Mouse (Mus musculus): ENCODE data around the gene Cd22. TPM values are rescaled to one million over a fixed set of nuclear protein-coding genes. Genes with fewer than 3 reads are reported as not detected.
A peak's percentile ranks its signal among the peaks of the same experiment; 100 is the strongest.

The Cd22 gene
- polyA plus RNA-seq, 1 experiment from 2014 or later, result not detected

DNA sequence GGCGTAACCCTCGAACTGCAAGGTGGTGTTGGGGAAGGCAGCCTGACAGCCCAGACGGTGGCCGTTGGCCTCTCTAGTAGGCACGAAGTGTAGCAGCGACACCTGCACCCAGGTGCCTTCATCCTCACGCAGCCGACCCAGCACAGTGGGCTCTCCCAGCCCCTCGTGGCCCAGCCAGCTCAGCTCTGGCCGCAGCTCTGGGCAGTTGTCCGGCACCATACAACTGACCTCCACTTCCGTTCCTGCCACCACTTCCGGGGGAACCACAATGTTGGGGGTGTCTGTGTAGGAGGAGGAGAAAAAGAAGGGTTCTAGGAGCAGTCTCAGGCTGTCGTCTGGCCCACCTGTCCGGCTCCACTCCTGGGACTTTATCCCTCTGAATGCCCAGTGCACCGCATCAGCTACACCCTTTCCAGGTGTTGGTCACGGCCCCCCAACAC is 28.9 kb upstream of the Cd22 start:
- Histone ChIP-seq H3K27me3 (ENCODE audit: control insufficient read depth, insufficient read depth, low read length) (no peaks in the 10 kb centered on the region; the same call in 1 of the 2 replicates), H3K4me3 (ENCODE audit: low read depth, low read length) (no peak overlapping the region; the same call in 1 of the 2 replicates), H3K4me1 (replicated peaks; ENCODE audit: control insufficient read depth, insufficient read depth, low read length) (no peaks in the 10 kb centered on the region; the same call in 1 of the 2 replicates), H3K4me2 (replicated peaks; ENCODE audit: low read depth, low read length) (peak overlapping the region; percentile 58), H3K27ac (ENCODE audit: low read depth, low read length) (no peak overlapping the region), H3K9ac (ENCODE audit: low read depth, low read length) (no peak overlapping the region), H3K36me3 (ENCODE audit: control insufficient read depth, insufficient read depth, low read length) (no peaks in the 10 kb centered on the region), H3K9me3 (ENCODE audit: control insufficient read depth, low read length) (no peaks in the 10 kb centered on the region)
- DNase-seq (ENCODE audit: low spot score) (no peak), ATAC-seq (ENCODE audit: low FRiP score) (peak; percentile 40; the same call in 1 of the 2 replicates)
- 27% methylated on average over 17 of the region's 17 CpGs for WGBS

DNA sequence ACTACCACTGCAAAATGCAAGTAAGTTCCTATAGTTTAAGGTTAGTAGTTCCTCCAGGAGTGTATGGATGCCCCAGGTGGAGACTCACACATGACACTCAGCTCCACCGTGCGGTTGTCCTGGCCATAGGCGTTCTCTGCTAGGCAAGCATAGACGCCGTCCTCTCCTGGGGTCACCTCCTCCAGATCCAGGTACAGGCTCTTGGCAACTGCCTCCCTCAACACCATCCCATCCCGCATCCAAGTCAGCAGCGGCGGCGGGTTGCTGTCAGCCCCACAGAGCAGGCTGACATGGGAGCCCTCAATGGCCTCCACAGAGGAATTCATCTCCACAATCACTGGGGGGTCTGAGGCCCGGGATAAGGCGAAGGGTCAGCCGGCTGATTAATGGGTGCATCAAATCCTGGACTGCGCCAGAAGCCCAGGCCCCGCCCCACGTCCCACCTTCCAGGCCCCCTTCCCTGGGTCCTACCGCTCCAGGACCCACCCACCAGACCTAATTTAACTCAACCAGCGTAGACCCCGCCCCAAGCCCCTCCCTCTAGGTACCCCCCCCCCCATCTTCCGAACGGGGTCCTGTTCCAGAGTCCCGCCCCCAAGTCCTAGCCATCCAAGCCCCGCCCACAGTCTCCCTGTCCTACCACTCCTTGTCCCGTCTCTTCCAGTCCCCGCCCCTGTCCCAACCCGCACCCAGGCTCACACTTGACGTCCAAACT is 28.3 kb upstream of the Cd22 start:
- Histone ChIP-seq H3K9ac (ENCODE audit: low read depth, low read length) (0 out of 2 replicates have a peak overlapping the region, but pooled peaks have one; percentile 11), H3K4me2 (replicated peaks; ENCODE audit: low read depth, low read length) (peak overlapping the region; percentile 58), H3K4me1 (replicated peaks; ENCODE audit: control insufficient read depth, insufficient read depth, low read length) (no peaks in the 10 kb centered on the region; the same call in 1 of the 2 replicates), H3K9me3 (ENCODE audit: control insufficient read depth, low read length) (no peaks in the 10 kb centered on the region), H3K27me3 (ENCODE audit: control insufficient read depth, insufficient read depth, low read length) (no peaks in the 10 kb centered on the region; the same call in 1 of the 2 replicates), H3K4me3 (ENCODE audit: low read depth, low read length) (peak overlapping the region; percentile 26), H3K36me3 (ENCODE audit: control insufficient read depth, insufficient read depth, low read length) (no peaks in the 10 kb centered on the region), H3K27ac (ENCODE audit: low read depth, low read length) (no peak overlapping the region)
- DNase-seq (ENCODE audit: low spot score), result peak; percentile 61
- 2% methylated on average over 21 of the region's 26 CpGs for WGBS
- peak; percentile 79 for ATAC-seq (ENCODE audit: low FRiP score)

DNA sequence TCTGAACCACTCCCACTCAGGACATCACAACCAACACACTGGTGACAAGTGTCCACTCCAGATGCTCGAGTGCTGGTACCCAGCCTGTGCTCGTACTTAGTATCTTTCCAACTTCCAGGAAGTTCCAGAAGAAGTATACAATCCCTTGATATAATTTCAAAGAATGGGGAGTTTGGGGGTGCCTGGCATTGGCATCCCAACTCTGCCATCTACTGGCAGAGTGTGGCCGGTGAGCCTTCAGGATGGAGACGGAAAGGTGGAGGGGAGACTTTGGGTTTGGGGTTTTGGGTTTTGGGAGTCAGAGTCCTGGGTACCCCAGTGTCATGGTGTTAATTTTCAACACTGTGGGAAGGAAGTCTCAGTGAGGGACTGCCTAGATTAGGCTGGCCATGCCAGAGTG is 23.9 kb upstream of the Cd22 start:
- DNase-seq (ENCODE audit: low spot score) (no peak), ATAC-seq (ENCODE audit: low FRiP score) (no peak)
- WGBS, result 58% methylated on average over 4 of the region's 4 CpGs
- Histone ChIP-seq H3K4me3 (ENCODE audit: low read depth, low read length) (no peak overlapping the region), H3K4me2 (replicated peaks; ENCODE audit: low read depth, low read length) (no peak overlapping the region), H3K36me3 (ENCODE audit: control insufficient read depth, insufficient read depth, low read length) (no peaks in the 10 kb centered on the region), H3K9me3 (ENCODE audit: control insufficient read depth, low read length) (no peaks in the 10 kb centered on the region), H3K9ac (ENCODE audit: low read depth, low read length) (no peak overlapping the region), H3K27ac (ENCODE audit: low read depth, low read length) (no peak overlapping the region), H3K27me3 (ENCODE audit: control insufficient read depth, insufficient read depth, low read length) (no peaks in the 10 kb centered on the region; the same call in 1 of the 2 replicates), H3K4me1 (replicated peaks; ENCODE audit: control insufficient read depth, insufficient read depth, low read length) (no peaks in the 10 kb centered on the region; the same call in 1 of the 2 replicates)

DNA sequence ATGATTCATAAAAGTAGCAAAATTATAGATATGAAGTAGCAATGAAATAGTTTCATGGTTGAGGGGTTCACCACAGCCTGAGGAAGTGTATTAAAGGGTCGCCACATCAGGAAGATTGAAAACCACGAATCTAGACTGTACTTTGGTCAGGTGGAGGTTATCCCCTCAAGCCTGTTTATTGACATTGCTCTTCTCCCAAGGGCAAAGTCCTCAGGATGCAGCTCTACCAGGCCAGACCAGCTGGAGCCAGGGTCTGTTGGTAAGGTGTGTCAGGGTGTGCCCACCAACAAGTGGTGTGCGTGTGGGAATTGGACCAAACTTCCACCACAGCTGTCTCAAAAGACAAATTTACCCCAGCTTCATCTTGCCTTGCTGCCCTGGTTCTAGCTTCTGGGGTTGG is 15.1 kb upstream of the Cd22 start:
- H3K4me1 ChIP-seq (replicated peaks; ENCODE audit: control insufficient read depth, insufficient read depth, low read length), result no peaks in the 10 kb centered on the region
- H3K4me2 ChIP-seq (replicated peaks; ENCODE audit: low read depth, low read length), result no peak overlapping the region
- no peak overlapping the region for H3K27ac ChIP-seq (ENCODE audit: low read depth, low read length)
- no peak for ATAC-seq (ENCODE audit: low FRiP score)
- WGBS, result 89% methylated on average over 3 of the region's 3 CpGs
- no peak for DNase-seq (ENCODE audit: low spot score)
- no peaks in the 10 kb centered on the region for H3K27me3 ChIP-seq (ENCODE audit: control insufficient read depth, insufficient read depth, low read length)
- no peaks in the 10 kb centered on the region for H3K36me3 ChIP-seq (ENCODE audit: control insufficient read depth, insufficient read depth, low read length)
- no peak overlapping the region for H3K4me3 ChIP-seq (ENCODE audit: low read depth, low read length)
- no peak overlapping the region for H3K9ac ChIP-seq (ENCODE audit: low read depth, low read length)
- no peaks in the 10 kb centered on the region for H3K9me3 ChIP-seq (ENCODE audit: control insufficient read depth, low read length)

DNA sequence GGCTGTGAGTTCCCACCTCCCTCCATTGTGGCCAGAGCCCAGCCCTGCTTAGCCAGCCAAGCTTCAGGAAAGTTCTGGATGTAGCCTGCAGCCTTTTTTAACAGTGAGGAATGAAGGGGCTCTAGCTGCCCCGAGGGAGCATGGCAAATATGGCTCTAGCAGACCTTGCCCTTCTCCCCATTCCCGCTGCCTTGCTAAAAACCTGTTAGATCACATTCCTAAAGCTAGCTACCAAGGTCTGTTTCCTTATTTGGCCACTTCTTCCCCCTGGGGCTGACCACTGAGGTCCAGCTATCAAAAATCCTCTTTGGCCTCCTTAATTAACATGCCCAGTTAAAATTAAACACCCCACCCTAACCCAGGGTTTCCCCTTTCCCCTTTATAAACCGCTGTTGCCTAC is 12.4 kb upstream of the Cd22 start:
- no peak overlapping the region for H3K4me2 ChIP-seq (replicated peaks; ENCODE audit: low read depth, low read length)
- H3K27me3 ChIP-seq (ENCODE audit: control insufficient read depth, insufficient read depth, low read length), result no peaks in the 10 kb centered on the region
- ATAC-seq (ENCODE audit: low FRiP score) (no peak), DNase-seq (ENCODE audit: low spot score) (no peak)
- 62% methylated on average over 3 of the region's 3 CpGs for WGBS
- H3K4me3 ChIP-seq (ENCODE audit: low read depth, low read length), result no peak overlapping the region
- no peaks in the 10 kb centered on the region for H3K4me1 ChIP-seq (replicated peaks; ENCODE audit: control insufficient read depth, insufficient read depth, low read length)
- H3K9ac ChIP-seq (ENCODE audit: low read depth, low read length), result no peak overlapping the region
- H3K27ac ChIP-seq (ENCODE audit: low read depth, low read length), result no peak overlapping the region
- H3K36me3 ChIP-seq (ENCODE audit: control insufficient read depth, insufficient read depth, low read length), result no peaks in the 10 kb centered on the region
- H3K9me3 ChIP-seq (ENCODE audit: control insufficient read depth, low read length), result no peaks in the 10 kb centered on the region

DNA sequence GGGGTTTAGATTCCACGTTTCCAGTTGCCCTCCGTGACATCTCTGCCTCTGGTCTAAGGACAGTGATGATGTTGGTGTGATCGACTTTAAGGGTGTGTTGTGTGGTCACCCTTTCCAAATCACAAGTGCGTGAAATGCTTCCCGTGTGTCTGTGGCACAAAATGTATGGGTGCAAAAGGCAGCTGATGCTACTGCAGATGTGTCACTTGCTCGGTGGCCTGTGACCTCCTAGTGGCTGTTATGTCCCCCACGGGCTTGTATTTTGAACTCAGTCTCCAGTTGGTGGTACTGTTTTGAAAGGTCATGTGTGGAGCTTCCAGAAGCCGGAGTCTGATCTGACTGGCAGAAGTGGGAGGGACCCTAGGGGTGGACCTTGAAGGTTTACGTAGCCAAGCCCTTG is 11.6 kb upstream of the Cd22 start:
- no peak overlapping the region for H3K27ac ChIP-seq (ENCODE audit: low read depth, low read length)
- WGBS, result 81% methylated on average over 9 of the region's 9 CpGs
- H3K4me3 ChIP-seq (ENCODE audit: low read depth, low read length), result no peak overlapping the region
- DNase-seq (ENCODE audit: low spot score), result no peak
- H3K36me3 ChIP-seq (ENCODE audit: control insufficient read depth, insufficient read depth, low read length), result no peaks in the 10 kb centered on the region
- no peaks in the 10 kb centered on the region for H3K4me1 ChIP-seq (replicated peaks; ENCODE audit: control insufficient read depth, insufficient read depth, low read length)
- no peak for ATAC-seq (ENCODE audit: low FRiP score)
- no peak overlapping the region for H3K9ac ChIP-seq (ENCODE audit: low read depth, low read length)
- H3K4me2 ChIP-seq (replicated peaks; ENCODE audit: low read depth, low read length), result no peak overlapping the region
- H3K27me3 ChIP-seq (ENCODE audit: control insufficient read depth, insufficient read depth, low read length), result no peaks in the 10 kb centered on the region
- H3K9me3 ChIP-seq (ENCODE audit: control insufficient read depth, low read length), result no peaks in the 10 kb centered on the region

DNA sequence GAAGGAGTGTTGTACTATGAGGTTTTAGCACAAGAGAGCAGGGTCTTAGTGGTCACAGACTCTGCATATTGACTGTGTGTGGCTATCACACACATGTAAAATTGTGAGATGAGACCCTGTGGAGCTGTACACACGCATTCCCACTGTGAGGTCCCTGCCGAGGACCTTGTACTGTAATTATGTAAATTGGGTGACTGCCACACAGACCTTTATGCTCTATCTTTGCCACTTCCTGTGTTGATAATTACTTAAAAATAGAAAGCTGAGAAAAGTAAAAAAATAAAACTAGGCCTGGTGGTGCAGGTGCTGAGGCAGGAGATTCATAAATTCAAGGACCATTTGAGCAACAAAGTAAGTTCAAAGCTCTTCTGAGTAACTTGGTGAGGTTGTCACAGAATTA is 10.5 kb upstream of the Cd22 start:
- WGBS, result 73% methylated on average over 2 of the region's 2 CpGs

DNA sequence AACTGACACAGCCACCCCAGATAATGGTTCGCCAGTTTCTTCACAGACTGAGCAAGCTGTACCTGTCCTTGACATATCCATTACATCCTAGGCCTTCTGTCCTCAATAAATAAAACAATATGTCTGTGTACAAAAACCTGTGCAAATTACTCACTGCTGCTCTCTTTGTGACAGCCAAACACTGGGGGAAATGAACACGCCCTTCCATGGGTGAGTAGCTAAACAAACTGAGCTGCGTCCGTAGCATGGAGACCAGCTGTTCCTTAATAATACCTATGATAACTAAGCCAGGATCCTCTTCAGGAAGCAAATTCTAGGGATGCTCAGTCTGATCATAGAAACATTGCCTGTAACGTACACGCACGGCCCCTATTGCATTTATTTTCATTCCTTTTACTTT is 8.6 kb upstream of the Cd22 start:
- no peak for ATAC-seq (ENCODE audit: low FRiP score)
- WGBS, result 82% methylated on average over 7 of the region's 7 CpGs

More for the DNA sequence above, 10.5 kb upstream of the Cd22 start:
- ATAC-seq (ENCODE audit: low FRiP score) (no peak), DNase-seq (ENCODE audit: low spot score) (no peak)
- Histone ChIP-seq H3K4me2 (replicated peaks; ENCODE audit: low read depth, low read length) (no peak overlapping the region), H3K9ac (ENCODE audit: low read depth, low read length) (no peak overlapping the region), H3K27me3 (ENCODE audit: control insufficient read depth, insufficient read depth, low read length) (no peaks in the 10 kb centered on the region), H3K9me3 (ENCODE audit: control insufficient read depth, low read length) (no peaks in the 10 kb centered on the region), H3K4me3 (ENCODE audit: low read depth, low read length) (no peak overlapping the region), H3K27ac (ENCODE audit: low read depth, low read length) (no peak overlapping the region), H3K4me1 (replicated peaks; ENCODE audit: control insufficient read depth, insufficient read depth, low read length) (no peaks in the 10 kb centered on the region), H3K36me3 (ENCODE audit: control insufficient read depth, insufficient read depth, low read length) (no peaks in the 10 kb centered on the region)

DNA sequence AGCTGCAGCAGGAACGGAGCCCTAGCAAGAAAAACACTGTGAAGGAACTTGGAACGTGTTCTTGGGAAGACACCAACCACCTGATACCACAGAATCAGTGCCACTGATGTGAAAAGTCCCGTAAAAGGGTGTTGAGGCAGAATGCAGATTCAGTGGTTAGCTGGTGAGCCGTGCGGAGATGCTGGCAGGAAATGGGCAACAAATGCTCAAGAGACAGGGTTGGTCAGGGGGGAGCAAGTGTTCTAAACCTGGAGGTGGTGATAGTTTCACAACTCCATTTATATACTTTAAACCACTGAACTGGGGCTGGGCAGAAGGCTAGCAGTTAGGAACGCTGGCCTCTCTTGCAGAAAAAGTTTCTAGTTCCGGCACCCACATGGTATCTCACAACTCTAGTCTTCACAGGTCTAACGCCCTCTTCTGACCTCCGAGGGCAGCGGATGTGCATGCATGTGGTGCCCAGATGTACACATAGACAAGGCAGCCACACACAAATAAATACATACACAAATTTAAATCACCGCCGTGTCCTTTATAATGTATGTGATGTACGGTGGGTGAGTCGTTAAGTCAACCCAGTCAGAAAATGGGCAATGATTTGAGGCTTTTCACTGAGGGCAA is 7.5 kb upstream of the Cd22 start:
- Histone ChIP-seq H3K4me2 (replicated peaks; ENCODE audit: low read depth, low read length) (no peak overlapping the region), H3K9me3 (ENCODE audit: control insufficient read depth, low read length) (no peaks in the 10 kb centered on the region), H3K36me3 (ENCODE audit: control insufficient read depth, insufficient read depth, low read length) (no peaks in the 10 kb centered on the region), H3K4me3 (ENCODE audit: low read depth, low read length) (no peak overlapping the region), H3K4me1 (replicated peaks; ENCODE audit: control insufficient read depth, insufficient read depth, low read length) (no peaks in the 10 kb centered on the region), H3K27me3 (ENCODE audit: control insufficient read depth, insufficient read depth, low read length) (no peaks in the 10 kb centered on the region), H3K27ac (ENCODE audit: low read depth, low read length) (no peak overlapping the region), H3K9ac (ENCODE audit: low read depth, low read length) (no peak overlapping the region)
- WGBS, result 87% methylated on average over 14 of the region's 14 CpGs
- DNase-seq (ENCODE audit: low spot score) (no peak), ATAC-seq (ENCODE audit: low FRiP score) (no peak)

More for the DNA sequence above, 8.6 kb upstream of the Cd22 start:
- no peak overlapping the region for H3K9ac ChIP-seq (ENCODE audit: low read depth, low read length)
- H3K4me3 ChIP-seq (ENCODE audit: low read depth, low read length), result no peak overlapping the region
- H3K4me2 ChIP-seq (replicated peaks; ENCODE audit: low read depth, low read length), result no peak overlapping the region
- H3K27ac ChIP-seq (ENCODE audit: low read depth, low read length), result no peak overlapping the region
- no peaks in the 10 kb centered on the region for H3K27me3 ChIP-seq (ENCODE audit: control insufficient read depth, insufficient read depth, low read length)
- no peak for DNase-seq (ENCODE audit: low spot score)
- no peaks in the 10 kb centered on the region for H3K4me1 ChIP-seq (replicated peaks; ENCODE audit: control insufficient read depth, insufficient read depth, low read length)
- no peaks in the 10 kb centered on the region for H3K9me3 ChIP-seq (ENCODE audit: control insufficient read depth, low read length)
- no peaks in the 10 kb centered on the region for H3K36me3 ChIP-seq (ENCODE audit: control insufficient read depth, insufficient read depth, low read length)
